Mouse (Mus musculus) kidney, adult 2 months (tissue): ENCODE measurements around the gene Fat2.

Experiments
- CTCF ChIP-seq: fragments of 200-500 bp; conservative IDR thresholded peaks from 2 replicates; pipeline ENCODE4 v1.5.1; 2011; ENCODE audit warnings: low read depth, mild to moderate bottlenecking, control low read depth, low read length, moderate library complexity, mixed read lengths; ENCODE audit not compliant: insufficient read depth, insufficient read length
- POLR2A ChIP-seq: fragments of 200-500 bp; IDR thresholded peaks from one replicate; pipeline ENCODE4 v1.6.1; 2011; ENCODE audit warnings: low read depth, low read length, control low read depth

GRCm38 (mm10) chr11:55293179-55293578 is 43.2 kb downstream of the Fat2 start:
- TF ChIP-seq CTCF (no peak), POLR2A (no peak)
